Mouse (Mus musculus) granulocyte monocyte progenitor cell, adult 5-6 weeks (primary cell): ENCODE measurements around the gene Slc25a53. TPM values are rescaled to one million over a fixed set of nuclear protein-coding genes. Genes with fewer than 3 reads are reported as not detected.

Experiments used
- ATAC-seq: replicated peaks from 2 replicates; pipeline ENCODE4 v1.8.0; 2016; ENCODE audit warnings: mild to moderate bottlenecking, moderate TSS enrichment, inconsistent platforms; ENCODE audit not compliant: poor library complexity, severe bottlenecking
- total RNA-seq, 2 experiments: library from RNA; stranded (forward) in 1 of 2; stranded (reverse) in 1 of 2; fragments of 200-712, 200-1000 nt in 1 of 2; fragments of >200 nt in 1 of 2; fragmentation: Nextera tagmentation in 1 of 2; gene quantifications; 2 replicates each; pipeline ENCODE4 v1.2.3; 2014 to 2017

Gene Slc25a53
- total RNA-seq (2014; fragmentation: Nextera tagmentation) (4.9 and 16.1 TPM in 2 replicates), total RNA-seq (2017) (5.0 and 14.1 TPM in 2 replicates)

GRCm38 (mm10) chrX:137038000-137038483 is at the start of gene Slc25a53:
Gene Slc25a53 (minus strand): TSS chrX:137038302.
- ATAC-seq: peak; percentile 99

DNA sequence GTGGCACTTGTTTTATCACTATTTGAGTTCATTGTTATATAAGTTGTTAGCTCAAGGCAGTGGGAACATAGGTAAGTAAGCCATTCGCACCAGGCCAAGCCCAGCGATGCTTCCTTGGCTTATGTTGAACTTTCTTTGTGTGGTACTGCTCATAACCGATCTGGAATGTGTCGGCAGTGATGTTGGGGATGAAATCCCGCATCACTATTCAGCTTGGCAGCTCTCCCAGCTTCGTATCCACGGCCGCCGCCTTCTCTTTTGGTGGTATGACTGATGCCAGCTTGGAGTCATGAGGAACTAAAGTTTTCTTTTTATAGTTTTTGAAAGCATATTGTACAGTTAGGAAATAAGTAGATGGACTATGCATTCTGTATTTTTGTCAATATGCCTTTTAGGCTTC is 25.1 kb upstream of the Slc25a53 start:
- no peak for ATAC-seq

DNA sequence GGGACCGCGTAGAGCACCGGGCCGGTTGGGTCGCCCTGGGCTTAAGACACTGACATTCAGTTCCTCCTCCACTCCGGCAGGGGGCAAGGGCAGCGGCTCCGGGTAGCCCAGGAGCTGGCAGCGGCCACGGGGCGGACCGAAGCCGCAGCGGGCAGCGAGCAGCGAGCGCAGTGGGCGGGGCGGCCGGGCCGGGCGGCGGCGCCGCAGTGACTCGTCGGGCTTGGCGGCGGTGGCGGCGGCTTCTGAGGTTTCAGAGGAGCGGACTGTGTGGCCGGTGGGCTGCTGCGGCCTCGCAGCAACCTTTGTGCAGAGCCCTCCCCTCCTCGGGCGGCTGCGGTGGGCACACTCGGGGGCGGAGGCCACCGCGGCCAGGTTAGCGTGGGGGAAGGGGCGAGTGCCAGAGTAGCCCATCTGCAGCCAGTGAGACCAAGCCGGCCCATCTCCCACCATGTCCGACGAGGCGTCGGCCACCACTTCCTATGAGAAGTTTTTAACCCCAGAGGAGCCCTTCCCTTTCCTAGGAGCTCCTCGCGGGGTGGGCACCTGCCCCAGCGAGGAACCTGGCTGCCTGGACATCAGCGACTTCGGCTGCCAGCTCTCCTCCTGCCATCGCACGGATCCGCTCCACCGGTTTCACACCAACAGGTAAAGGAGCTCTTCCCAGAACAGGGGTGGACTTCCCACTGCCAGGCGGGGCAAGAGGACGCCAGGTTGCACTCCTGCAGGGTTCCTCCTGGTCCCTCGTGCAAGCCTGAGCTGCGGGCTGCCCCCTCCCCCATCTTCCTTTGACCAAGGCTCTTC is 11.5 kb upstream of the Slc25a53 start, which contains the start of gene Fam199x:
Gene Fam199x (plus strand): TSS at position 170 of the 801 bp plus-strand sequence.
- peak; percentile 100 for ATAC-seq

DNA sequence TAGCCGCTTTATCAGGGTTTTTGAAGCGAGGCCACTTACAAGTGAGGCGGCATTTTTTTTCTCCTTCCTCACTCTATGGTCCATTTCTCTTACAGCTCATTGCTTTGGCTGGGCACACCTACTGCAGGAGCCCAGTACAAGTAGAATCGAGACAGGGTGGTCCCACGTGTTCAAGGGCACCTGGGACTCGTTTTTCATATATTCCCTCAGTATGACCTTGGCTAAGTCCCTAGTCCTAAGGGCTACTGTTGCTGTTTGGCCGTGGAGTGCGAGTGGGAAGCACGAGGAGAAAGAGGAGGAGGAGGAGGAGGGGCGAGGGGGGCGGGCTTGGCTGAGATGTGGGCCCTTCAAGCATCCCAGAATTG is 10.9 kb upstream of the Slc25a53 start:
- ATAC-seq: no peak

DNA sequence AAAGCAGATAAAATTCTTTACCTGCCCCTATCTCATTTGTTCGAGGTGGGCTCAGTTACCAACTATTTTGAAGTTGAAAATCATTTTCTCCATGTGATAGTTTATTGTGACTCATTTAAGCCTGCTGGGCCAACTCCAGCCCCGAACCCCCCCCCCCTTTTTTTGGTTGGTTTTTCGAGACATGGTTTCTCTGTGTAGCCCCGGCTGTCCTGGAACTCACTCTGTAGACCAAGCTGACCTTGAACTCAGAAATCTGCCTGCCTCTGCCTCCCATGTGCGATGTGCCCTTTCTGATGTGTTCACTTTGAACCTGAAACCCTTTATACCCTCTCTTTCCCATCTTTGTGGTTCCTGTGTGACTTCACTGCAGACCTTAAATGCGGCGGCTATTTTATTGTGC is 400 bp upstream of the Slc25a53 start:
- ATAC-seq: no peak

DNA sequence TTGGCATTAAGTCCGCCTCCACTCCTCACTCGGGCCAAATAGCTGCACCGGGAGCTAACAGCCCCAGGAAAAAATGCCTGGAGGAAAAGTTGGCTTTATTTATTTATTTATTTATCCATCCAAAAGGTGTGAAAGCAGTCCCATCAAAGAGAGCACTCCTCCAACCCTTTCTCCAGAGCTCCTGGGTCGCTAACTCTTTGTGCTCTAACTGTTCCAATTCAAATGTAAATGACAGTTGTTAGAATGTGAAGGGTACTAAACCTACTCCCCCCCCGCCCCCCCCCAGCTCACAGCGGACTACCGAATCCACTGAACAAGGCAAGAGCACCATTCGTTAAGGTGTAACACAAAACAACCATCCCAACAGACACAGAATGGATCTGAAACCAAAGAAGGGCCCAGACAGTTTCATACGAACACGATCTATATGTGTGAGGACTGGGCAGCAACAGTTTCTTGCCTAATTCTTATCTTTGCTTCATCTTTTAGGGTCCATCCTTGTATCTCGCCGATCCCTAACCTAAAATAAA is 567 bp downstream of the Slc25a53 start:
- ATAC-seq: no peak

DNA sequence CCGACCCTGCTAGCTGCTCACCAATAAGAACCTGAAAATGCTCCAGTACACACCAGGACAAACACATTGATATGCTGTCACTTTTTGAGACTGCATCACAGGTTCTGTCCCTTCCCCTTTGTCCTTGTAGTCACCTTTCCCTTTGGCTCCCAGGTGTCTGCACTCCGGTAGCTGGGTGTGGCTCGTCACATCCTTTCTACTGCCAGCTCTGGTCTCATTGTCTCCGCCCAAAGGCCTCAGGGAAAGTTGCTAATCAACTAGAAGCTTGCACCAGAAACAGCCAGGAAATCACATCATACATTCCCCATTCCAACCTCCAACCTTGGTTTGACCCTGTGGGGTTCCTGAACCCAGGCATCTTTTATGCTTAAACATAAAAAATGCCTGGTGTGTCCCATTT is 3.8 kb downstream of the Slc25a53 start:
- no peak for ATAC-seq

GRCm38 (mm10) chrX:137031726-137032125 is 6.4 kb downstream of the Slc25a53 start:
- no peak for ATAC-seq

DNA sequence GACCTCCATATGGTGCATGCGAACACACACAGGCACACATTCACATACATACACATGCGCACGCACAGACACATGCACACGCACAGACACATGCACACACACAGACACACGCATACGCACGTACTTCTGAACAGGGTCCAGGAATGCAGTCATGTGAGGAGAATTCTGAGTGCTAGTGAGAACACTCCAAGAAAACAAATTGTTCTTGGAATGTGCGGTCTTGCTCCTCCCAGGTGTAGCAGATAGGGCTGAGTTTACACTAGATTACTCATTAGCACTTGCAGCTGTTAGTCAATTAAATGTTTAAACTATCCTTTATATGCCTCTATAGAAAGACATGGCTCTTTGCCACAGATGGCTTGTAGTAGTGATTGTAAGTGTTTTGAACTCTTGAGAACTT is 7.2 kb downstream of the Slc25a53 start:
- ATAC-seq: no peak

DNA sequence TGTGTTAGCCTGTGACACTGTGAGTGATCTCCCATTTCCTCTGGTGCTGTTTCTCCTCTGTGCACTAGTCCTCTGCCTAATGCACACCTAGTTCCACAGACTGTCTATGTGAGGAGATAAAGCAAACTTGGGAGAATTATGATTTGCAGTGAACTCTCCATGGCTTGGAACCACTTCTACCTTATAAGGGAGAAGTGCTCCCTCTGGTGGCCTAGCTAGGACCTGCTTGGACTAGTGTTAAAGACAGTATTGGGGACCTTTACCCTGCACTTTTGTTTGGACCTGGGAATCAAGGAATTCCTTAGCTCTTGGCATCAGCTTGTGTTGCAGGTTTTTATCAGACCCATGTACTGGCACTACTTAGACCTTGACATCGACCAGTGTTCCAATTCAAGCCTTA is 18.8 kb downstream of the Slc25a53 start:
- ATAC-seq: peak; percentile 80

DNA sequence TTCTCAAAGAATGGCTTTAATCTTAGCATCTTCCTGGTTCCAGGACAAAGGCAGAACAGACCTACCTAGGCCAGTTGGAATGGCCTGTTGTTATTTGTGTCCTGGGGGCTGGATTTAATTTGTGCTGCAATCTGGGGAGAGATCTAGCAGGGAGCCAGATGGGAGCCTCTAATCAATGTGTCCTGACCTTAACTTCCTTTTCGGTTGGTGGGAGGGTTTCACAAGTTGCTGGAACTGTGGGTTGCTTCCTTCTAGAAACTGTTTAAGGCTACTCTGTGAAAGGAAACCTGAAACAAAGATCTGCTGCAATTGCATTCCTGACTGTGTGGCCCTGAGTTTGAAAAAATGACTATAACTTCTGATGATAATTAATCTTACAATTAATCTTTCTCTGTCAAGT is 20.4 kb downstream of the Slc25a53 start:
- ATAC-seq: peak; percentile 92

GRCm38 (mm10) chrX:137015099-137015709 is 22.9 kb downstream of the Slc25a53 start:
- ATAC-seq: peak; percentile 74

- no peak for ATAC-seq
These were observed 41.8 kb downstream of the Slc25a53 start for GRCm38 (mm10) chrX:136996256-136996655.

DNA sequence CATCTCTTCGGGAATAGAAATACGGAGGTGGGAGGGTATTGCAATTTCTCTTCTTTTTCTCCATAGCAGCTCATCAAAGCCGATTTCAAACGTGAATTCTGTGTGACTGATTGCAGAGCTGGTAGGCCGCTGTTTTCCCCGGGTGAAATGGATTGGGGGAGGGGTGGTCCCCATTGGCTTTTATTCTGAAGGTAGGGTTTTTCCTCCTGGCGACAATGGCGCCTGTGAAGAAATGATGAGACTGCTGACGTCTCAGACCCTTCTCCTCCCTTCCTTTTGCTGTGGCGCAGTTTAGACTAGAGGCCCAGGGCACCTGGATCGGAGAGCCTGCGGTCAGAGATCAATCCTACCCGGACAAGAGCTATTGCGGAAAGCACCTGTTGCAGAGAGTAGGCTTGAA is 44.5 kb downstream of the Slc25a53 start:
- no peak for ATAC-seq

DNA sequence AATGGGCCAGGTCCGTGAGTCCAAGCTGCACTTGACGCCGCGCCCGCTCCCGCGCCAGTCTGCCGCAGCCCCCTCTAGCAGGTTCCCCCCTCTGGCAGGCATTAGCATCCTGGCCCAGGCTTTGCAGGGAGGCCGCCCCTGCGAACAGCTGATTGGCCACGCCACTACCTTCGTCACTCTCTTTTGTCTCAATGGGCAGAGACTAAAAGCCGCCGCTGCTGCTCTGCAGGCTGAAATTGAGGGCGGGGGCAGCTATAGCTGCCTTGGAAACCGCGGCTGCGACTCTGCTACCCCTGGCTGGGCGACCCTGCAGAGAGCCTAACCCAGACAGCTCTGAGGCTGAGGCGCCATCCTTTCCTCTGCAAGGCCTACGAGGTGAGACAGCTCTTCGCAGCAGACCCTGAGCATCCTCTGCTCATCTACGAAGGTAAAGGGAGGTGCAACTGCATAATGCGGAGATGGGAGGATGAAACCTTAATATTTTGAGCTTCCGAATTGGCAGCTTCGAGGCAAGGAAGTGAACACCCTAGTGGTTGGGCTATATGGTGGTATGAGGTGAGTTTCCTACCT is 45.0 kb downstream of the Slc25a53 start, which contains the start of gene Zcchc18:
Gene Zcchc18 (plus strand): TSS at position 178 of the 570 bp plus-strand sequence.
- peak; percentile 94 for ATAC-seq

DNA sequence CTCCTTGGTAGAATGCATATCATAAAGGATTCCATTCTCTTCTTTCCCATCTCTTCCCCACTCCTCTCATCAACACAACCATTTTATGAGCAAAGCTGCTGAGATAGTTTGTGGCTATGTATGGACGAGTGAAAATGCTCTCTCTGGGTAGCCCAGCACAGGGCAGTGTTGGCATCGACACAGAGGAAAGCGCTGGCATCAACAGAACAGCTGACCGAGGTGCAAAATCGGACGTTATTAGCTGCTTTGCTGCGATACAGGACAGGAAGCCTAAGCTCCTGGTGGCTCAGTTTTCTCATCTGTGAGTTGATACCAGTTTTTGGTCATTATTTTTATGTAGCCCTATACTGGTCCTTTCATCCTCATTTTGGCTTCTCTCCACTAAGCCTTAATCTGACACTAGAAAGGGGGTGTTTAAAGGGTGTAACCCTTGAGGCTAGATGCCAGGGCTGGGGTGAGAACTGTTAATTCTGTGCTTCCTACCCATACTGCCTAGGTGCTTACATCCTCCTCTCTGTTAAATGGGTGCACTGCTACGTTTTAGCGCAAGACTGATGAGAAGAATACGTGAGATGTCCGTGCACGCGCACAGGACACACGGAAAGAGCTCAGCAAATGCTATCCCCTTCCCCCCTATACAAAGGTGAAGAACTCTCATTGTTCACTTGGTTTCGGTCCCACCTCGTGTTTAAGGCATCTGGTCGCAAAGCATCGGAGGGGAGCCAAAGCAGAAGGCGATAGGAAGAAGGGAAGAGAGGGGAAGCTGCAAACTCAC is 45.7 kb downstream of the Slc25a53 start:
- 0 out of 2 replicates have a peak, but pooled peaks have one; percentile 3 for ATAC-seq

DNA sequence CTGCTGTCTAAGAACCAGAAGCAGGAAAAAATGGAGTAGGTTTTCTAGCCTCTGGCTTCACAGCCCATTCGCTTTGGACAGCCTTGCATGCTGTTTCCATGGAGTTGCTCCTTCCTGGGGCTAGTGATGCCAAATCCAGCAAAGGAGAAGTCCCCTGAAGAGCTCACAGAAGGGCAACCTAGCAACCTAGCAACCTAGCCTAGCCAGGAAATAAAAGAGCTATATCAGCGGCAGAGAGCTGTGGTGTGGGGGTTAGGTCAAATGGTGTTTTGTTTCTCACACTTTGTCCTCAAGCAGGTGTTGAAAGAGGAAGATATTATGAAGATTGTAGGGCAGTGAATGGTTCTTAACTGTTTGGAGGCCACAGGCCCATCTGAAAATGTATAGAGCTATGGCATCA is 46.8 kb downstream of the Slc25a53 start:
- ATAC-seq: peak; percentile 34

DNA sequence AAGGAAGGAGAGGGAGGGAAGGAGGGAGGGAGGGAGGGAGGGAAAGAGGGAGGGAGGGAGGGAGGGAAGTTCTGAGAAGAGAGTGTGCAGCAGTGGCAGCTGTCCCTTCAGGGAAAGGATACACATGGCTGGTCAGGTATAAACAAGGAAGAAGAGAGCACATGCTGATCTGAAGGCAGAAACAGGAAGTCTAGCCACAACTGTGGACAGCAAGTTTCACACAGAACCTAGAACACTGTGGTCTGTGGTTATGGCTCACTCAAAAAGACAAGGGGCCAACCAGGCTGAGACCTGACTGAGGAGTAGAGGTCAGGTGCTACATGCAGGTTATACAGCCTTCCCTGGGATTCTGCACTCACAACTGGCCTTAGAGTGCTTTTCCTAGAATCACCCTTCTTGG is 52.1 kb downstream of the Slc25a53 start:
- peak; percentile 100 for ATAC-seq

DNA sequence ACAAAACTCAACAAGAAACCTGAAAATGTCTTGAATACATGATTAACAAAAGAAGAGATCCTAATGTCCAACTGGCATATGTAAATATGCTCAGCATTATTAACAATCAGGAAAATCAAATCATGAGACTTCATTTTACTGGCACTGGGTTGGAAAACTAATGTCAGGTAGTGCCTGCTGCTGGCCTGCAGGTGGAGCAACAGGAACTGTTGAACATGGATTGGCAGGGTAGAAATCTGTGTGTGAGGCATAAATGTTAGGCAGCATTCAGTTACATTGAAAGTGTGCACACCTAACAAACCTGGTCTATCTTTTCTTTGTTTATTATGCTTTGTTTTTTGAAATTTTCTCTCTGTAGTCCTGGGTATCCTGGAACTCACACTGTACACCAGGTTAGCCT is 59.5 kb downstream of the Slc25a53 start:
- ATAC-seq: peak; percentile 52

GRCm38 (mm10) chrX:136976424-136977084 is 61.5 kb downstream of the Slc25a53 start, which contains the start of the genes Tmsb15l and Tmsb15b1:
Gene Tmsb15l (minus strand): TSS chrX:136976869.
Gene Tmsb15b1 (minus strand): TSS chrX:136976874.
- ATAC-seq: peak; percentile 100
